Mouse (Mus musculus): ENCODE measurements at regions not wholly inside any gene's neighbourhood (a gene's known extent, or its start where the extent isn't known, plus 50 kb on each side); places are given as distances from the start of the nearest gene placed in this dataset.

- Histone ChIP-seq H3K9ac (replicated peaks; ENCODE audit: low read length) (peak overlapping the region; percentile 28), H3K4me2 (ENCODE audit: low read depth, low read length) (peak overlapping the region; percentile 40), H3K9me3 (replicated peaks; ENCODE audit: control insufficient read depth, low read length) (peaks cover 5% of the 10 kb centered on the region; the same call in 1 of the 2 replicates), H3K4me1 (ENCODE audit: control insufficient read depth, insufficient read depth, low read length) (no peaks in the 10 kb centered on the region; the same call in 1 of the 2 replicates), H3K27me3 (ENCODE audit: control insufficient read depth, insufficient read depth, low read length) (no peaks in the 10 kb centered on the region), H3K4me3 (ENCODE audit: low read depth, low read length) (peak overlapping the region; percentile 20), H3K36me3 (replicated peaks; ENCODE audit: control insufficient read depth, insufficient read depth, low read depth, low read length) (no peaks in the 10 kb centered on the region), H3K27ac (replicated peaks; ENCODE audit: low read depth, low read length) (no peak overlapping the region)
- 55% methylated on average over 27 of the region's 27 CpGs for WGBS
- DNase-seq (ENCODE audit: low spot score): no peak
- no peak for ATAC-seq (replicated peaks; ENCODE audit: insufficient number of reproducible peaks, low FRiP score, low TSS enrichment, low read depth)
These were observed 71.9 kb downstream of the Rtl1 start for GRCm38 (mm10) chr12:109528263-109528545.

GRCm38 (mm10) chr12:109527414-109528262, 72.5 kb downstream of the Rtl1 start:
- H3K9me3 ChIP-seq (replicated peaks; ENCODE audit: control insufficient read depth, low read length): peaks cover 5% of the 10 kb centered on the region; the same call in 1 of the 2 replicates
- no peak overlapping the region for H3K27ac ChIP-seq (replicated peaks; ENCODE audit: low read depth, low read length)
- H3K36me3 ChIP-seq (replicated peaks; ENCODE audit: control insufficient read depth, insufficient read depth, low read depth, low read length): no peaks in the 10 kb centered on the region
- peak; percentile 75 for DNase-seq (ENCODE audit: low spot score)
- peak overlapping the region; percentile 20 for H3K4me3 ChIP-seq (ENCODE audit: low read depth, low read length)
- H3K4me1 ChIP-seq (ENCODE audit: control insufficient read depth, insufficient read depth, low read length): no peaks in the 10 kb centered on the region; the same call in 1 of the 2 replicates
- H3K27me3 ChIP-seq (ENCODE audit: control insufficient read depth, insufficient read depth, low read length): no peaks in the 10 kb centered on the region
- 55% methylated on average over 29 of the region's 29 CpGs for WGBS
- ATAC-seq (replicated peaks; ENCODE audit: insufficient number of reproducible peaks, low FRiP score, low TSS enrichment, low read depth): peak; percentile 58; the same call in 1 of the 2 replicates
- H3K4me2 ChIP-seq (ENCODE audit: low read depth, low read length): peak overlapping the region; percentile 40
- H3K9ac ChIP-seq (replicated peaks; ENCODE audit: low read length): no peak overlapping the region; the same call in 1 of the 2 replicates

GRCm38 (mm10) chr12:109525613-109526012, 73.0 kb downstream of the Dlk1 start:
- no peak overlapping the region for H3K9ac ChIP-seq (replicated peaks; ENCODE audit: low read length)
- ATAC-seq (replicated peaks; ENCODE audit: insufficient number of reproducible peaks, low FRiP score, low TSS enrichment, low read depth) (no peak), DNase-seq (ENCODE audit: low spot score) (no peak)
- WGBS: 63% methylated on average over 9 of the region's 9 CpGs
- no peaks in the 10 kb centered on the region for H3K36me3 ChIP-seq (replicated peaks; ENCODE audit: control insufficient read depth, insufficient read depth, low read depth, low read length)
- H3K4me2 ChIP-seq (ENCODE audit: low read depth, low read length): no peak overlapping the region
- H3K27ac ChIP-seq (replicated peaks; ENCODE audit: low read depth, low read length): no peak overlapping the region
- H3K9me3 ChIP-seq (replicated peaks; ENCODE audit: control insufficient read depth, low read length): peaks cover 5% of the 10 kb centered on the region; the same call in 1 of the 2 replicates
- H3K4me3 ChIP-seq (ENCODE audit: low read depth, low read length): no peak overlapping the region
- H3K4me1 ChIP-seq (ENCODE audit: control insufficient read depth, insufficient read depth, low read length): no peaks in the 10 kb centered on the region; the same call in 1 of the 2 replicates
- H3K27me3 ChIP-seq (ENCODE audit: control insufficient read depth, insufficient read depth, low read length): no peaks in the 10 kb centered on the region

- Histone ChIP-seq H3K4me2 (ENCODE audit: low read depth, low read length) (no peak overlapping the region), H3K27me3 (ENCODE audit: control insufficient read depth, insufficient read depth, low read length) (no peaks in the 10 kb centered on the region), H3K27ac (replicated peaks; ENCODE audit: low read depth, low read length) (no peak overlapping the region), H3K4me3 (ENCODE audit: low read depth, low read length) (no peak overlapping the region), H3K9me3 (replicated peaks; ENCODE audit: control insufficient read depth, low read length) (no peaks in the 10 kb centered on the region), H3K36me3 (replicated peaks; ENCODE audit: control insufficient read depth, insufficient read depth, low read depth, low read length) (no peaks in the 10 kb centered on the region), H3K9ac (replicated peaks; ENCODE audit: low read length) (no peak overlapping the region), H3K4me1 (ENCODE audit: control insufficient read depth, insufficient read depth, low read length) (no peaks in the 10 kb centered on the region; the same call in 1 of the 2 replicates)
- ATAC-seq (replicated peaks; ENCODE audit: insufficient number of reproducible peaks, low FRiP score, low TSS enrichment, low read depth) (no peak), DNase-seq (ENCODE audit: low spot score) (no peak)
- WGBS: 81% methylated on average over 5 of the region's 5 CpGs
These were observed 68.7 kb downstream of the Dlk1 start for GRCm38 (mm10) chr12:109521199-109521780.

- DNase-seq (ENCODE audit: low spot score) (no peak), ATAC-seq (replicated peaks; ENCODE audit: insufficient number of reproducible peaks, low FRiP score, low TSS enrichment, low read depth) (no peak)
- Histone ChIP-seq H3K27ac (replicated peaks; ENCODE audit: low read depth, low read length) (no peak overlapping the region), H3K9ac (replicated peaks; ENCODE audit: low read length) (no peak overlapping the region), H3K27me3 (ENCODE audit: control insufficient read depth, insufficient read depth, low read length) (no peaks in the 10 kb centered on the region), H3K9me3 (replicated peaks; ENCODE audit: control insufficient read depth, low read length) (no peaks in the 10 kb centered on the region), H3K4me2 (ENCODE audit: low read depth, low read length) (no peak overlapping the region), H3K4me3 (ENCODE audit: low read depth, low read length) (no peak overlapping the region), H3K36me3 (replicated peaks; ENCODE audit: control insufficient read depth, insufficient read depth, low read depth, low read length) (no peaks in the 10 kb centered on the region), H3K4me1 (ENCODE audit: control insufficient read depth, insufficient read depth, low read length) (no peaks in the 10 kb centered on the region; the same call in 1 of the 2 replicates)
- 46% methylated on average over 8 of the region's 8 CpGs for WGBS
These were observed 67.8 kb downstream of the Dlk1 start for GRCm38 (mm10) chr12:109520414-109520813.

- H3K4me2 ChIP-seq (ENCODE audit: low read depth, low read length): no peak overlapping the region
- 63% methylated on average over 5 of the region's 5 CpGs for WGBS
- no peak for DNase-seq (ENCODE audit: low spot score)
- H3K9me3 ChIP-seq (replicated peaks; ENCODE audit: control insufficient read depth, low read length): no peaks in the 10 kb centered on the region
- H3K4me3 ChIP-seq (ENCODE audit: low read depth, low read length): no peak overlapping the region
- no peak overlapping the region for H3K27ac ChIP-seq (replicated peaks; ENCODE audit: low read depth, low read length)
- H3K36me3 ChIP-seq (replicated peaks; ENCODE audit: control insufficient read depth, insufficient read depth, low read depth, low read length): no peaks in the 10 kb centered on the region
- no peaks in the 10 kb centered on the region; the same call in 1 of the 2 replicates for H3K4me1 ChIP-seq (ENCODE audit: control insufficient read depth, insufficient read depth, low read length)
- H3K9ac ChIP-seq (replicated peaks; ENCODE audit: low read length): no peak overlapping the region
- no peaks in the 10 kb centered on the region for H3K27me3 ChIP-seq (ENCODE audit: control insufficient read depth, insufficient read depth, low read length)
- no peak for ATAC-seq (replicated peaks; ENCODE audit: insufficient number of reproducible peaks, low FRiP score, low TSS enrichment, low read depth)
These were observed 67.2 kb downstream of the Dlk1 start for GRCm38 (mm10) chr12:109519838-109520237.

- H3K4me1 ChIP-seq (ENCODE audit: control insufficient read depth, insufficient read depth, low read length): no peaks in the 10 kb centered on the region
- H3K27ac ChIP-seq (replicated peaks; ENCODE audit: low read depth, low read length): 0 out of 2 replicates have a peak overlapping the region, but pooled peaks have one; percentile 5
- no peak overlapping the region for H3K9ac ChIP-seq (replicated peaks; ENCODE audit: low read length)
- WGBS: 14% methylated on average over 6 of the region's 7 CpGs
- H3K4me3 ChIP-seq (ENCODE audit: low read depth, low read length): no peak overlapping the region
- no peaks in the 10 kb centered on the region for H3K27me3 ChIP-seq (ENCODE audit: control insufficient read depth, insufficient read depth, low read length)
- ATAC-seq (replicated peaks; ENCODE audit: insufficient number of reproducible peaks, low FRiP score, low TSS enrichment, low read depth) (peak; percentile 61), DNase-seq (ENCODE audit: low spot score) (peak; percentile 70)
- H3K9me3 ChIP-seq (replicated peaks; ENCODE audit: control insufficient read depth, low read length): no peaks in the 10 kb centered on the region
- H3K4me2 ChIP-seq (ENCODE audit: low read depth, low read length): no peak overlapping the region
- no peaks in the 10 kb centered on the region for H3K36me3 ChIP-seq (replicated peaks; ENCODE audit: control insufficient read depth, insufficient read depth, low read depth, low read length)
These were observed 65.9 kb downstream of the Dlk1 start for GRCm38 (mm10) chr12:109518413-109519021.

- H3K4me1 ChIP-seq (ENCODE audit: control insufficient read depth, insufficient read depth, low read length): no peaks in the 10 kb centered on the region
- WGBS: 60% methylated on average over 7 of the region's 7 CpGs
- no peak overlapping the region for H3K4me2 ChIP-seq (ENCODE audit: low read depth, low read length)
- DNase-seq (ENCODE audit: low spot score) (peak; percentile 47), ATAC-seq (replicated peaks; ENCODE audit: insufficient number of reproducible peaks, low FRiP score, low TSS enrichment, low read depth) (no peak)
- peak overlapping the region; percentile 54; the same call in 1 of the 2 replicates for H3K27ac ChIP-seq (replicated peaks; ENCODE audit: low read depth, low read length)
- H3K27me3 ChIP-seq (ENCODE audit: control insufficient read depth, insufficient read depth, low read length): no peaks in the 10 kb centered on the region
- no peak overlapping the region for H3K4me3 ChIP-seq (ENCODE audit: low read depth, low read length)
- H3K9me3 ChIP-seq (replicated peaks; ENCODE audit: control insufficient read depth, low read length): no peaks in the 10 kb centered on the region
- H3K36me3 ChIP-seq (replicated peaks; ENCODE audit: control insufficient read depth, insufficient read depth, low read depth, low read length): no peaks in the 10 kb centered on the region
- no peak overlapping the region for H3K9ac ChIP-seq (replicated peaks; ENCODE audit: low read length)
These were observed 65.1 kb downstream of the Dlk1 start for GRCm38 (mm10) chr12:109517764-109518163.

All from embryonic facial prominence, embryonic 11.5 days (tissue).